Mouse (Mus musculus): ENCODE results near the gene Arhgap28. TPM values are rescaled to one million over a fixed set of nuclear protein-coding genes. Genes with fewer than 3 reads are reported as not detected.

The Arhgap28 gene
- total RNA-seq, 1 experiment from 2014 or later = 2.0 TPM

DNA sequence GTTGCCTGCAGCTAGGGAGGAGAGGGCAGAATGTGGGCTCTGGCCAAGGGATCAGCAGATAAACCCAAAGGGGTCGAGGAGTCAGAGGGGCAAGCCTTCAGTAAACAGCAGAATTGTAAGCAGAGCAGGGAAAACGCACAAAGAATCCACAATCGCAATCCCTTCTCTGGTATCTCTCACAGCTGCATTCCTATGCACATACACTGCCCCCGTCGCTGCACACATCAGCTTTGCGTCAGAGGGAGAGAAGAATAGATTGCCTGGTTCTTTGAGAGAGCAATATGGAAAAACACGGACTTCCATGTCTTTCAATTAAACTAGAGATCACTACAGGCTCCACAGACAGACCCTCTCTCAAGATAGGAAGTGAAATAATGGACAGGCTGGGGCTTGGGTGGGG is 58.5 kb downstream of the Arhgap28 start:
- no peak for ATAC-seq (replicated peaks; ENCODE audit: low read depth, poor library complexity, severe bottlenecking)

DNA sequence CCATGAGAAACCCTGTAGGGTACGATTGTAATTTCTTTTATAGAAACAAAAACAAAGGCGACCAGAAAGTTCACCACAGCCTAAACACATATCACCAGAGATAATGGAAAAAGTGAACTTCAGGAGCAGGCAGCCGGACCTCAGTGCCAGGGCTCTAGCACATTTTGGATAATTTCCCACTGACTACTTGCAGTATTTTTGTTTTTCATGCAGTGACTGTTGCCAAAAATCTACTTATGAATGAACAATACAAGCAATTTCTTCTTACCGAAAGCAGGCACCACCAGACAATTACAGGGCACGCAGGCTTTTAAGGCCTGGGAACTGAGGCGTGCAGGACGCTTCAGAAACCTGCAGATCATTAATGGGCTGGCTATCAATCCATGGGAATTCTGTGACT is 59.7 kb downstream of the Arhgap28 start:
- no peak for ATAC-seq (replicated peaks; ENCODE audit: low read depth, poor library complexity, severe bottlenecking)

DNA sequence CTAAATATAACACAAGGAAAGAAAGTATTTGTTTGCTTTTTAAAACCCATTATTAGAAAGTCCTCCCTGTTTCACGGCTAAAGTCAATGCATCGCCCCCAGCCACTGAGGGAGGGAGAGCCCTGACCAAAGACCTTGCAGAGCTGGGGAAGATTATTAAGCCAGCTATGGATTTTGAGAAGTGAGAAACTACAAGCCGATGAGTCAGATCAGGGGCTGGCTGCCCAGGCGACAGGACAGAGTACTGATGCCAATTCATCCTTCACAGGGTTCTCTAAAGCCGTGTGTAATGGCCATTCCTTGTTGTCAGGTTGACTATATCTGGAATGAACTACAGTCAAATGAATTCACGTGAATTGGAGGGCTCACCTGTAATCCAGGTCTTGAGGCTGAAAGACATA is 62.9 kb downstream of the Arhgap28 start:
- ATAC-seq (replicated peaks; ENCODE audit: low read depth, poor library complexity, severe bottlenecking) = no peak

DNA sequence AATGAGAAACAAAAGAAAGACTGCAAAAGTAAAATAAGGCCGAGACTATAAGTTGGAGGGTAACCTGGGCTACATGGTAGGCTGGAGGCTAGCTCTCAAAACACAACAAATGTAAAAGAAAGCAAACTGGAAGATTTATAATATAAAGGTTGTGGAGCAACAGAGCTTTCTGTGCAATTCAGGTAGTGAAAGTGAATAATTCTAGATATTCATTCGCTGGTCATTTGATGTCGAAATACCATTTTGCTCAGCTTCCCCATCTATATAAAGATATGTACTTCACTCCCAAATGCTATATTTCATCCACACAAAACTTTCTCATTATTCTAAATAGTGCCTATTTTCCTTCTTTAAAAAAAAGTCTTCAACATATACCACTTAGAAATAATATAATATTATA is 66.9 kb downstream of the Arhgap28 start:
- 0 out of 2 replicates have a peak, but pooled peaks have one; percentile 22 for ATAC-seq (replicated peaks; ENCODE audit: low read depth, poor library complexity, severe bottlenecking)

DNA sequence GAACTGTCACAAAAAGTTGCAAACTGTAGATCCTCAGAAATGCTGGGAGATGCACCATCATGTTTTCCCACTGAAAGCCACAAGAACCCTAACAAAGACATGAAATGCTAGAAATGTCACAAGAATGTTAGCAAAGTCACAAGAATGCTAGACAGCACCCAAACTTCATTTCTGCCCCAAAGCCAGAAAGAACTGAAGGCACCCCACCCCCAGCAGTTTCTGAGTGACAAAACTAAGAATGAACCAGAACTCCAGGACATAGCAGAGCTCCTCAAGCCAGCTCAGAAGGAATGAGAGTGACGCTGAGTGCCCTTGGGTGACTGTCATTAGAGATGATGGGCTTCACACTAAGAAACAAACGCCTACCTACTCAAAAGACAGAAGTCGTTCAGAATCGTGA is 68.4 kb downstream of the Arhgap28 start:
- no peak for ATAC-seq (replicated peaks; ENCODE audit: low read depth, poor library complexity, severe bottlenecking)

DNA sequence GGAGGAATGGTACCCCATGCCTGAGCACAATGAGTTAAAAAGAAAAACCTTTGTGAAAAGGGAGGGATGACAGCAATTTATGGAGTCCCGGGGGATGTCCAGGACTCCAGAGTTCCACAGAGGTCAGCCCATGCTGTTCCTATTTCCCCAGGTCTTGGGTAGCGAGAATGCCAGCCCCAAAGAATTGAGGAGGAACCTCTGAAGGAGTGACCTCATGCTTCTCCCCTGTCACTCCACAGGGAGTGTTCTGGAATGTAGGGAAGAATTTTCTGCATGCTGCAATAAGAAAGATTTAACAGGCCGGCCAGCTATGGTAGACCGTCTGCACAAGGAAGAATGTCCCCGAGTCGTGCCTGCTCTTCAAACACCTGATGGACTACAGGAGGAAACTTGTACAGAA is 72.5 kb downstream of the Arhgap28 start:
- no peak for ATAC-seq (replicated peaks; ENCODE audit: low read depth, poor library complexity, severe bottlenecking)

DNA sequence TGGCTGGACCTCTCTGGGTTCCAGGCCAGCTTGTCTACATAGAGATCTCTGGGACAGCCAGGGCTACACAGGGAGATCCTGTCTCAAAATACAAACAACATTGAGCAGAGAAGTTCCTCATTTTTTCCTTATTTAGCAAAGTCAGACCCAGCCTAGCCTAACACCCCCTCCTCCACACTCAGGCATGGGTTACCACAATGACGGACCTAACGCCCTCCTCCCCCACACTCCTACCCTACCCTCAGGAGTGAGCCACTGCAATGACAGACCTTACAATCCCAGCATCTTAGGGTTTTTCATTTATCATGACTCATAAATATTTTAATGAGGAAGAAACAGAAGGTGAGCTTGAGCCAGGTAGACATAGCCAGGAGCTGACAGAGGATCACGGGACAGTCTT is 73.0 kb downstream of the Arhgap28 start:
- peak; percentile 93 for ATAC-seq (replicated peaks; ENCODE audit: low read depth, poor library complexity, severe bottlenecking)

DNA sequence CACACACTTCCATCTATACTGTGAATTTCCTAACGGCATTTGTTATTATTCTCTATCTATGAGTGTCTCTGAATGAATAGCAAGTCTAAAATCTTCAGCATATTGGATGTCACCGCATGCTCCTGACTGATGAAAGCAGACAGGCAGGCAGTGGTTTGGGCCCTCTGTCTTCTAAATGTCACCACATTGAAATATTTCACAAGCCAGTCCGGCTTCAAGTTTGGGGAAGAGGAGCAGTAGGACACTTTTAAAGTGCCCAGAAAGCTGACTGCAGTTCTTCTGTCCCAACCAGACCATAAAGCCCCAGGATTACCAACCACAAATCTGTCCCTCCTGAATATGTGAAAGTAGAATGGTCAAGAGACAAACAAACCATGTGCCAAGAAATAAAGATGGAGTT is 73.5 kb downstream of the Arhgap28 start:
- peak; percentile 71 for ATAC-seq (replicated peaks; ENCODE audit: low read depth, poor library complexity, severe bottlenecking)

DNA sequence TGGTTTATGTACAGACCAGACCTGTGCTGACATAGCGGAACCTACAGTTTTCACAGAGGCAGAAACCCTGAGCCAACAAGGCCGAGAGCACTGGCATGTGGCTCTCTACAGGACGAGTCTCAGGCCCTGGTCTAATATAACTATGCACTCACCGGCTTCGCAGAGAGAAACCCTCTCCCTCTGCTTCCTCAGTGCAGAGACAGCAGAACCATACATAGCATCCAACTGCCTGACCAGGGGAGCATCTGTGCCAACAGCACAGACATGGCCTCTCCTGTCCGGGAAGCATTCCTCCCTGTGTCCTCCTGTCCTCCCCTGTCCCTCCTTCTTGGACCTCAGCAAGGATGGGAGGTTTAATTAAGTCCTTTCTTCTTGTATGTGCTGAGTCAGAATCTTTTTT is 75.6 kb downstream of the Arhgap28 start:
- ATAC-seq (replicated peaks; ENCODE audit: low read depth, poor library complexity, severe bottlenecking) = no peak

DNA sequence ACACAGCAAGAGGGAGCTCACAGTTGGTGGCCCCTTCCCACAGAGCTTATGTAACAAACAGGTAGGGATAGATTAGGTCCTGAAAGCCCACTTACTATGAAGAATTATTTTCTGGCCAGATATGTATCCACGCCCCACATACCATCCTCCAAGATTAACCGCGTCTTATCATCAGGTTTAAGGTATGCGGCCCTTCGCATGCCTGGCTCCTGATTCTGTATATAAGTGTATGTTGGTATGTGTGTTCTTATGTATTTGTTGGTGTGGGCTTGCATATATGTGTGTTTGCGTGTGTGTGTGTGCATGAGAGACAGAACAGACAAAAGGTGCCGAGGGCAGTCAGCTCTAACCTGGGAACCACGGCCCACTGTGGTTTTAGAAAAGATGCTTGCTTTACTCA is 76.1 kb downstream of the Arhgap28 start:
- no peak for ATAC-seq (replicated peaks; ENCODE audit: low read depth, poor library complexity, severe bottlenecking)

DNA sequence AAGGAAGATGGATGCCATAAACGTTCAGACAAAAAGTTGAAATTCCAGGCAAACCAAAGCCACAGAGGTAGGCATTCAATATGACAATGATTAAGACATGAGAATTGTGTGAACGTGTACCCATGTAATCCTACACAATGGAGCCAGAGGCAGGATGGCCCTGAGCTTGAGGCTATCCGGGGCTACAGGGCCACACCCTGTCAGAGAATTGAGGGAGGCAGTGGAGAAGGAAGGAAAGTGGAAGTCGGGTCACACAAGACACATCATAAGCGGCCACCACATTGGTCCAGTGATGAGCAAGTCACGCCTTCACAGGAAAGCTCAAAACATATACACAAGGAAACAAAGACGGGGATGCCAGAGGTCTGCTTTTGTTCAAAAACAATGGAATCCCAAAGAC is 84.0 kb downstream of the Arhgap28 start:
- ATAC-seq (replicated peaks; ENCODE audit: low read depth, poor library complexity, severe bottlenecking) = no peak

DNA sequence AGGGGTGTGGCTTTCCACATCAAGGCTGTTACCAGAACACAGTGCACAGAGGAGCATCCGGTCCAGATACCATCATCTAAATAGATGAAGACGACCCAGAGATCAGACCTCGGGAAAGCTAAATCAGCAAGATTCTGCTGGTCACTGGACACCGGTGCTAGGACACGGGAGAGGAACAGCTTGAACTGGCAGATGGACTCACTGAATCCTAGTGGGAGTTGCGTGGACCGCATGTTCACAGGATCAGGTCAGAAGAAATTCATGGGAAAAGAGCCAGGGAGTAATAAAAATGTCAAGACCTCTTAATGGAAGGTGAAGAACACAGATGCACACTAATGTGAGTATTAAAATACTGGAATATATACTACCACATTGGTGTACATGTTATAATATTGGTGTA is 85.7 kb downstream of the Arhgap28 start:
- no peak for ATAC-seq (replicated peaks; ENCODE audit: low read depth, poor library complexity, severe bottlenecking)

DNA sequence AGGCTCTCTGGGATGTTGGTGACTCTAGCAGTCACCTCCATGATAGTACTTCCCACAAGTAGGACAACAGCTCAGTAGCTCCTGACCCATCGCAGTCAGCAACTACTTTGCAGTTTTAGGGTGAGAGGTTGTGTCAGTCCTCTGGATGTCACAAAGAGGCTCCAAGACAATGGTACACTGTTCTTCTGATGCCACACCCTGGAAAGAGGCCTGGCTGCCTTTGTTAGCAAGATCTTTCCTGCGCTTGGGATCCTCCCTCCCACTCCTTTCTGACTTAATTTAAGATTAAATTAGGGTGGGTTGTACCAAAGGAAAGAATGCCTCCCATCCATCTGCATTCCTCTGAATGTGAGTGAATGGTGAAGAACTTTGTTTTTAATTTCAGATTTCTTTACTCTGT is 87.0 kb downstream of the Arhgap28 start:
- no peak for ATAC-seq (replicated peaks; ENCODE audit: low read depth, poor library complexity, severe bottlenecking)

DNA sequence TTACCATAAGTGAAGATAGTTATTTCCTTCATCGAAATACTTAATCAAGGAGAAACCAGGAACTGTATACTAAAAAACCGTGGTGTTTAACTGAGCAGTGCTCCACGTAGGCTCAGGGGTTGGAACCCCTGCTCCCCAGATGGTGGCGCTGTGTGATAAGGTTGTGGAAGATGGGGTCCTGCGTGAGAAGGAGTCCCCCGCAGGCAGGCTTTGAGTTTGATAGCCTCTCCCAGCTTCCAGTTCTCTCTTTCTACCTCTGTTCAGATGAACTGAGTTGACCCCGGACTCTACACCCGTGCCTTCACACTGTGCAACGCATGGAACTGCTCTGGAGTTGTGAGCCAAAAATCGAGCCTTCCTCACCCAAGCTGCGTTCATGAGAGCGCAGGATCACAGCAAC is 91.3 kb downstream of the Arhgap28 start:
- peak; percentile 96 for ATAC-seq (replicated peaks; ENCODE audit: low read depth, poor library complexity, severe bottlenecking)

DNA sequence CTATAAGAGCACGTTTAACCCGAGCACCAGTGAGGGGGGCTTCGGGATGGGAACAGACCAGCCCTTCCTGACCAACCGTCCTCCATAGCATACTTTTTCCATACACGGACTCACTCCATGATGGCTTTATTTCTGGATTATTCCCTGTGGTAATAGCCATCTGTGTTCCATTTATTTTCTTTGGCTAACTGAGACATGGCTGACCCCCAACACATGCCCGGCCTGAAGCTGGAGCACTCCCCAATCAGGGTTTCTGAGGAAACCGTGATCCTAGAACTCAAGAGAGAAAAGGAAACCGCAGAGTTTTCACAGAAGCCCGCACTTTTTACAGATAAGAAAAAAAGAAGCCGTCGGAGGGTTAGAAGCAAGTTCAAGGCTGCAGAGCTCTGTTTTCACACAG is 91.9 kb downstream of the Arhgap28 start:
- ATAC-seq (replicated peaks; ENCODE audit: low read depth, poor library complexity, severe bottlenecking) = no peak

DNA sequence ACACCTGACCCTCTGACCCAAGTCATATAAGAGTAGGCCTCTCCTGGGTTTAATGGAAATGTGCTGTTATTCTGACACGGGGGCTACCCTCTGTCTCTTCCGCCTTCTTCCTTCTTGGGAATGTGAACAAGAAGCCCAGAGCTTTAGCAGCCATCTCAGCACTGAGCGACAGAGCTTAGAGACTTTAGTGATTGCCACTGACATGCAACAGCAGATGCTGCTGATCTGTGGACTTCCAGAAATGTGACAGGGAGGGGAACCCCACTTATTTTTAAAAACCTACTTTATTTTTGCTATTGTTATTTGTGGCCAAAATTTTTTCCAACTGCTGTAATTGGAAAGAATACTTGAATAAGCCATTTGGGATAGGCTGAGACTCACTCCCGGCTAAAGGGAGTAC is 95.4 kb downstream of the Arhgap28 start:
- ATAC-seq (replicated peaks; ENCODE audit: low read depth, poor library complexity, severe bottlenecking) = no peak

DNA sequence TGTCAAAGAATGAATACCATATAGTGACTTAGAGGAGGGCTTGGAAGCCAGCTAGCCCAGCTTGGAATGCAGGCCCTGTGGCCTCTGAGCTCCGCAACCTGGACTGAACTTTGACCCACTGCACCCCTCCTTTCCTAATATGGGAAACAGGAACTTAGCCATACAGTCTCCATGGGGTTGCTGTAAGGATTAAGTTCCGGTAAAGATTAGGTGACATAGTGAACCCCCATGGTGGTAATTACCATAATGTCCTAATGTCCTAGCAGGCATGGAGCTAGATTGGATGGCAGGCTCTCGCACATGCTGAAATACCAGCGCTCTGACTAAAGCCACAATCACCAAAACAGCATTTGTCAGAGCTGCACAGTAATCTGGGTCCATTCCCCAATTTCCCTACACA is 95.8 kb downstream of the Arhgap28 start:
- ATAC-seq (replicated peaks; ENCODE audit: low read depth, poor library complexity, severe bottlenecking) = no peak

DNA sequence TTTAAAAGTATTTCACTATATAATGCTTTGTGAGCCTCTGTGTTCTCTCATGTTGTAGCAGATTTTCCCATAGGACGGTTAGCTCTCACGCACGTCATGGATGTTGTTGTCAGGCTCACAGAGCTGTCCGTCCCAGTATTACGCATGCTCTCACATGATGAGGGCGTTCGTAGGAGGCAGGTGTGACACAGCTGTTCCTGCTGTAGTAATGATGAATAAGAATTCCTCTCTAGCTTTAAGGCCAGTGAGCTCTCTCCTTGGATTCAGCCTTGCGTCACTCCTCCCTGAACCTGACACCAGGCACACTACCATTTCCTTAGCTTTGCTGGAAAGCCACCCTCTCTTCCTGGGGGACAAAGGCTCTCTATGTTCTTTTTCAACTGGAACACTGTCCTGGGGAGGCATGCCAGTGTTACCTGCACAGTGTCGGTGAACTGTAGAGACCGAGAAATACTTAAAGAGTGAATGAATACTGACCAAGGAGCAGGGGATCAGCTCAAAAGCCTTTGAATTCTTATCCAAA is 96.3 kb downstream of the Arhgap28 start:
- ATAC-seq (replicated peaks; ENCODE audit: low read depth, poor library complexity, severe bottlenecking) = no peak

DNA sequence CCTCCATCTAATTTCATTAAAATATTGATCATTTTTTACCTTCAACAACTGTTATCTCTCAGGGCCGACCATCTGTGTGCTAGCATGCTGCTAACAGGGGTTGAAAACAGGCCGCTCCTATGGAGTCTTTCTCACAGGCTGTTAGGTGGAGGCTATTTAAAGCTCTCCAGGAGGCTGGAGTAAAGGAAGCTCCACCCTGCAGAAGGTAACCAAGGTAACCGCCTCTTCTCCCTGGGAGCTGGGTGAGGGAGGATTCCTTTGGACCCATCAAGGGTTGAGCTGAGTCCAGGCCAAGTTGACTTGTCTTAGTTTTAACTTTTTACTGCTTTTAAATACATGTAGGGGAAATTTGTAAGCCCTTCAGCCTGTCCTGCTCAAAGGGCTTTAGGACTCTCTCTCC is 97.7 kb downstream of the Arhgap28 start:
- ATAC-seq (replicated peaks; ENCODE audit: low read depth, poor library complexity, severe bottlenecking) = no peak

DNA sequence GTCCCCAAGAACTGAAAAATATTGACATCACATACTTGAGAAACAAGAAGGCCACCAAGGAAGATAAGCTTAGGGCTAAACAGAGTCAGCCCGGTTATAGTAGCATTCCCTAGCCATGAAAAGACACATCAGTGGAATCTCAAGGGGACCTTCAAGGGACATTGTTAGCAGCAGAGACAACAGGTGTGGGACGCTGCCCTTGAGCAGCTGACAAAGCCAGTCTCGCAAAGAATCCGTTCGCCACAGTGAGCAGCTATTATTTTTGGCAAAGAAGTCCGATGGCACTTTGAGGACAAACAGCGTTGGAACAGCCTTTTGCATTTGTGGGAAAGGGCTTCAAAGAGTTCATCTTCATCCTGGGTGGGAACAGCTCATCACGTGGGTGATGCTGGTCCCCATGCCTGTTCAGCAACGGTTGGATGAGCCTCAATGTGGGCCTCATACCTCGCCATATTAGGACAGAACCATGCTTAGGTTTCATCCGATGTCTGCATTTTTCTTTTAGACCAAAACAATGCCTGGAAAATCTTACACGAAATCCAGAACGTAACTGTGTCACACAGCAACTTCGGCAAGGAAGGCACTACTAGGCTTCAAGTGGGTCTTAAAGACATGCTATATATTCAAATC is 99.5 kb downstream of the Arhgap28 start:
- no peak for ATAC-seq (replicated peaks; ENCODE audit: low read depth, poor library complexity, severe bottlenecking)

DNA sequence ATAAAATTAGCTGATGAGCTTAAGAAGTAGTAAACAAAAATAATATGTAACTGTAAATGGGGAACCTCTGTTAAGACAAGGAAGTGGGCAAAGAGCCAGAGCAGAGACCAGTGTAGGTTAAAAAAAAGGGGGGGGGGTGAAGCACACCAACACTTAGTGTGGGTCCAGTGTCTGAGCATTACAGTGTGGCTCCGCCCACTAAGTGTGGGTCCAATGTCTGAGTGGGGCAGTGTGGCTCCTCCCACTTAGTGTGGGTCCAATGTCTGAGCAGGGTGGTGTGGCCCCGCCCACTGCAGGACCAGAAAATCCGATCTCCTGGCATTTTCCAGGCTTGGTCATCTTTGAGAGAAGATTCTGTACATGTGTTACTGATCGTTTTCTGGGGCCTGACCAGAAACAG is 101.1 kb downstream of the Arhgap28 start:
- ATAC-seq (replicated peaks; ENCODE audit: low read depth, poor library complexity, severe bottlenecking) = peak; percentile 71

DNA sequence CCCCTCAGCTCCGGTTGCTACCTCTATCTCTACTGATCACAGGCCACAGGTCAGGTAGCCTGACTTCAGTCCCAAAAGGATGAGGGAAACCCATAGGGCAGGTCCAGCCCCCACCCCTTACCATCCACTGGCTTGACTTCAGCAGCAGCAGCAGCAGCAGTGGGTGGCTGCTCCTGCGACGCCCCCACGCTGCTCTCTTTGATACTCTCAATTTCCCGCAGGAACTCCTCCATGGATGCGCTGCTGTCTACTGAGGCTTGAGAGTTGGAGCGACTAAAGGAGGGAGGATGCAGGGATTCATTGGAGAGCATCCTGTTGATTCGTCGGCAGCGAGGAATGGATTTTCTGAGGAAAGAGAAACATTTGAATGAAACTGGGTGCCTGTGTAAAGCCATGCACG is 102.8 kb downstream of the Arhgap28 start:
- no peak for ATAC-seq (replicated peaks; ENCODE audit: low read depth, poor library complexity, severe bottlenecking)
